Mouse (Mus musculus): ENCODE measurements around the gene Tmem246.
A peak's percentile ranks its signal among the peaks of the same experiment; 100 is the strongest.
"Not testable (repeated sequence)": the region's sequence is repeated elsewhere in the genome, so short reads cannot be mapped to it uniquely, and the experiment has no call there.

The Tmem246 gene

GRCm38 (mm10) chr4:49597183-49598100 is at the start of gene Tmem246:
Gene Tmem246, minus strand, starts transcription at chr4:49597876.
- peak; percentile 53 for DNase-seq (ENCODE audit: low spot score)

GRCm38 (mm10) chr4:49639913-49640312 is 42.2 kb upstream of the Tmem246 start:
- DNase-seq (ENCODE audit: low spot score), result no peak

GRCm38 (mm10) chr4:49637821-49638220 is 40.1 kb upstream of the Tmem246 start:
- DNase-seq (ENCODE audit: low spot score), result no peak

- no peak for DNase-seq (ENCODE audit: low spot score)
Observed at GRCm38 (mm10) chr4:49632139-49632481, 34.4 kb upstream of the Tmem246 start.

GRCm38 (mm10) chr4:49631319-49632138 is 33.9 kb upstream of the Tmem246 start, which contains the start of gene Rnf20:
Gene Rnf20, plus strand, starts transcription at chr4:49632006.
- DNase-seq (ENCODE audit: low spot score), result peak; percentile 97

- DNase-seq (ENCODE audit: low spot score), result no peak
Observed at GRCm38 (mm10) chr4:49628941-49629340, 31.3 kb upstream of the Tmem246 start.

- peak; percentile 81 for DNase-seq (ENCODE audit: low spot score)
Observed at GRCm38 (mm10) chr4:49626973-49627372, 29.3 kb upstream of the Tmem246 start.

- not testable (repeated sequence) for DNase-seq (ENCODE audit: low spot score)
Observed at GRCm38 (mm10) chr4:49624969-49625368, 27.3 kb upstream of the Tmem246 start.

- DNase-seq (ENCODE audit: low spot score), result no peak
Observed at GRCm38 (mm10) chr4:49623916-49624315, 26.2 kb upstream of the Tmem246 start.

- peak; percentile 71 for DNase-seq (ENCODE audit: low spot score)
Observed at GRCm38 (mm10) chr4:49622272-49622671, 24.6 kb upstream of the Tmem246 start.

GRCm38 (mm10) chr4:49619861-49620260 is 22.2 kb upstream of the Tmem246 start:
- DNase-seq (ENCODE audit: low spot score), result not testable (repeated sequence)

GRCm38 (mm10) chr4:49616924-49617323 is 19.2 kb upstream of the Tmem246 start:
- no peak for DNase-seq (ENCODE audit: low spot score)

- DNase-seq (ENCODE audit: low spot score), result no peak
Observed at GRCm38 (mm10) chr4:49605459-49605858, 7.8 kb upstream of the Tmem246 start.

GRCm38 (mm10) chr4:49604616-49605015 is 6.9 kb upstream of the Tmem246 start:
- DNase-seq (ENCODE audit: low spot score), result no peak

GRCm38 (mm10) chr4:49604016-49604546 is 6.4 kb upstream of the Tmem246 start:
- no peak for DNase-seq (ENCODE audit: low spot score)

GRCm38 (mm10) chr4:49603161-49603560 is 5.5 kb upstream of the Tmem246 start:
- DNase-seq (ENCODE audit: low spot score), result no peak

- DNase-seq (ENCODE audit: low spot score), result no peak
Observed at GRCm38 (mm10) chr4:49596846-49597182, 862 bp downstream of the Tmem246 start.

- DNase-seq (ENCODE audit: low spot score), result no peak
Observed at GRCm38 (mm10) chr4:49590152-49590551, 7.5 kb downstream of the Tmem246 start.

GRCm38 (mm10) chr4:49586811-49587210 is 10.9 kb downstream of the Tmem246 start:
- no peak for DNase-seq (ENCODE audit: low spot score)

- DNase-seq (ENCODE audit: low spot score), result peak; percentile 20
Observed at GRCm38 (mm10) chr4:49585524-49586101, 12.1 kb downstream of the Tmem246 start.

GRCm38 (mm10) chr4:49583965-49584831 is 13.5 kb downstream of the Tmem246 start:
- DNase-seq (ENCODE audit: low spot score), result peak; percentile 41

Measured in lung, postnatal 25 days (tissue).